ENCODE assay signal across 8 mouse cellular contexts in genomic region chr15:99370259-99370691, GRCm38 (mm10). TPM values are rescaled to one million over a fixed set of nuclear protein-coding genes. Genes with fewer than 3 reads are reported as not detected.
DNase-seq lines count a peak whose midpoint lies in the region; ATAC-seq lines count a peak whose summit lies in the region.

Gene Fmnl3 (minus strand): TSS chr15:99370482.

- peak within 1 kb of the TSS; percentile 70 for H3K4me2 ChIP-seq in hindbrain, embryonic 15.5 days

- no peaks in the 10 kb centered on the region for H3K36me3 ChIP-seq in hindbrain, embryonic 15.5 days

- peak within 1 kb of the TSS; percentile 90 for H3K4me3 ChIP-seq in hindbrain, embryonic 15.5 days

- peak within 1 kb of the TSS; percentile 86 for H3K27ac ChIP-seq in hindbrain, embryonic 15.5 days (replicated peaks)

- no peaks in the 10 kb centered on the region for H3K9me3 ChIP-seq in hindbrain, embryonic 15.5 days

- under 1% methylated on average over 47 of the region's 48 CpGs for WGBS in hindbrain, embryonic 15.5 days

- peak; percentile 99 for DNase-seq in ZHBTc4 (ENCODE audit: low read depth, low spot score)
- DNase-seq in cerebellum, postnatal 4 days (ENCODE audit: low spot score in 2 of 2) = peak; percentile 100
- DNase-seq in gastrocnemius, adult 18-20 months (ENCODE audit: low spot score) = peak; percentile 95
- DNase-seq in left cerebral cortex, adult 11 months (ENCODE audit: low spot score) = peak; percentile 90
- DNase-seq in lung, postnatal 36 days = peak; percentile 96
- DNase-seq in retina, embryonic 14.5 days (ENCODE audit: low spot score) = peak; percentile 96
- DNase-seq in thymus, postnatal 36 days = peak; percentile 97 to 99

- H3K27me3 ChIP-seq in hindbrain, embryonic 15.5 days = 0 out of 2 replicates have a peak, but pooled peaks cover 2% of the 10 kb centered on the region

- ATAC-seq in hindbrain, embryonic 15.5 days (ENCODE audit: low FRiP score, low read depth) = peak; percentile 97

- H3K9ac ChIP-seq in hindbrain, embryonic 15.5 days = peak within 1 kb of the TSS; percentile 78

- H3K4me1 ChIP-seq in hindbrain, embryonic 15.5 days (replicated peaks) = peaks cover 21% of the 10 kb centered on the region

RNA-seq across cellular contexts. Expression of gene Fmnl3, which starts in this region (rescaled TPM):
- 1 to 10 TPM; 4.2 to 7.7 TPM for total RNA-seq in gastrocnemius, adult 18-20 months (2021)
- 8.9 and 9.1 TPM in 2 replicates for polyA plus RNA-seq in hindbrain, embryonic 15.5 days (2015; fragmentation: Nextera tagmentation; extraction: Ambion mirVana)

Comparison
In these comparisons a context has a peak if more than half of its experiments do, and no peak if none do; other contexts are left out.
1. Peak in every context shown above with its lines: DNase-seq, ATAC-seq, H3K4me3 ChIP-seq and H3K27ac ChIP-seq.